Mouse (Mus musculus) limb, embryonic 11.5 days (tissue): ENCODE measurements around the gene Bivm. TPM values are rescaled to one million over a fixed set of nuclear protein-coding genes. Genes with fewer than 3 reads are reported as not detected.

Experiments
- ATAC-seq: fragments of 200-750 bp; cut with Nextera tagmentation; 2 replicates; pipeline ENCODE4 v1.8.0; 2017; ENCODE audit warnings: low read depth; ENCODE audit not compliant: insufficient number of reproducible peaks, low FRiP score, low TSS enrichment
- DNase-seq: peaks from one replicate; pipeline ENCODE4 v3.0.0-alpha.2; 2015; ENCODE audit warnings: low spot score
- H3K27ac ChIP-seq: fragments of 300-500 bp; sonication (generic); replicated peaks from 2 replicates; pipeline ENCODE4 v1.5.1; 2014; ENCODE audit warnings: low read depth, mild to moderate bottlenecking, low read length
- H3K27me3 ChIP-seq: fragments of 300-500 bp; sonication (generic); 2 replicates; pipeline ENCODE4 v1.6.1; 2014; ENCODE audit warnings: mild to moderate bottlenecking, low read length, mixed read lengths; ENCODE audit not compliant: control insufficient read depth, insufficient read depth
- H3K36me3 ChIP-seq: fragments of 300-500 bp; sonication (generic); 2 replicates; pipeline ENCODE4 v1.6.1; 2014; ENCODE audit warnings: mild to moderate bottlenecking, low read length, moderate library complexity, mixed read lengths; ENCODE audit not compliant: control insufficient read depth, insufficient read depth
- H3K4me1 ChIP-seq: fragments of 300-500 bp; sonication (generic); 2 replicates; pipeline ENCODE4 v1.6.1; 2014; ENCODE audit warnings: low read length, mixed read lengths; ENCODE audit not compliant: control insufficient read depth, insufficient read depth
- H3K4me2 ChIP-seq: fragments of 300-500 bp; sonication (generic); 2 replicates; pipeline ENCODE4 v1.6.1; 2014; ENCODE audit warnings: low read depth, mild to moderate bottlenecking, moderate library complexity; ENCODE audit not compliant: severe bottlenecking
- H3K4me3 ChIP-seq: fragments of 300-500 bp; sonication (generic); 2 replicates; pipeline ENCODE4 v1.5.1; 2014; ENCODE audit warnings: low read depth, low read length
- H3K9ac ChIP-seq: fragments of 300-500 bp; sonication (generic); 2 replicates; pipeline ENCODE4 v1.6.1; 2014; ENCODE audit warnings: mild to moderate bottlenecking, low read length
- H3K9me3 ChIP-seq: fragments of 300-500 bp; sonication (generic); 2 replicates; pipeline ENCODE4 v1.6.1; 2016; ENCODE audit warnings: low read length; ENCODE audit not compliant: control insufficient read depth
- WGBS: fragments of 180-500 bp; shearing (Covaris S2); extraction: QIAGEN DNeasy Blood & Tissue Kit; methylation state at CpG from one replicate; pipeline ENCODE4 v1.1.7; 2014; 5-methylcytosine and 5-hydroxymethylcytosine counted together
- polyA plus RNA-seq: library from polyadenylated mRNA; unstranded; fragments of >200 nt; fragmentation: Nextera tagmentation; extraction: Ambion mirVana; gene quantifications from 2 replicates; pipeline ENCODE4 v1.2.1, GENCODE M21; 2014

The Bivm gene
- 28.6 and 29.5 TPM in 2 replicates for polyA plus RNA-seq

DNA sequence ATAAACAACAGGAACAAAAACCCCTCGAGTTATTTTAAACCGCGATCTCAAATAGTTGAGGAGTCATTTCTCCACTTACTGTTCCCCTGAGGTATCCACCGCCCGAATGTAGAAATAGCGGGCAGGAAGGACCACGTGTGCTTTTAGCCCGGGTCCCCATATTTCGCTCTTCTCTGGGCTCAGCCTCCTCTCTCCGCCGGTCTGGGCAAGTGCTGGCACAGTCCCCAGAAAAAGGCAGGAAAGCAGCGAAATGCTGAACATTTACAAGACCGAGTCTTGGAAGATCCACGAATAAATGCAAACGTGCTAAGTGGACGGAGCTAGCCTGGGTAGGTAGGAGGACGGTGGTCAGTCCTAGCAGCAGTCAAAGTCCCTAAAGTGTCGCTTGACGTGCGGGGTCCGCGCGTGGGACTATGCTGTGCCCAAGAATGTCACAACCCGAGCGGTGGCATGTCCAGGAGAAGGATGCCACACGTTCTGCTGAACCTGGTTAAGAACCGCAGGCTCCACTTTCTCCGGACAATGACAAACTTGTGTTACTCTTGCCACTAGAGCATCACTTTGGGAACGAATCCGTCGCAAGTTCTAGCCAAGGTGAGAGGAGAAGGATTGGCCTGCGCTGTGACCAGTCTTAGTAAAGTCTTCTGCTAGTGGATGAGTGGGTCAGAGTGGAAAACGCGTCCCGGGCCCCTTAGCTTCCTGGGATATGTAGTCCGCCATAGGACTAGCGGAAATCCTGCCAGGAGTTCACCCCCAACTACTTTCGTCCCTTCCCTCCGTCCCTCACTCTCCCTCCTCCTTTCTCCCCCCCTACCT is at the start of gene Bivm, which contains the start of gene Kdelc1:
Gene Bivm (plus strand): TSS at position 719 of the 816 bp plus-strand sequence.
Gene Kdelc1 (minus strand): TSS at position 570 of the 816 bp plus-strand sequence.
- Histone ChIP-seq H3K9me3 (no peaks in the 10 kb centered on the region), H3K9ac (peak within 1 kb of the TSS; percentile 74), H3K36me3 (peaks cover 8% of the 10 kb centered on the region), H3K4me1 (no peaks in the 10 kb centered on the region), H3K4me2 (peak within 1 kb of the TSS; percentile 53), H3K27ac (peak within 1 kb of the TSS; percentile 75), H3K27me3 (no peaks in the 10 kb centered on the region), H3K4me3 (peak within 1 kb of the TSS; percentile 49)
- DNase-seq: peak; percentile 89
- under 1% methylated on average over 39 of the region's 39 CpGs for WGBS
- peak; percentile 97 for ATAC-seq

DNA sequence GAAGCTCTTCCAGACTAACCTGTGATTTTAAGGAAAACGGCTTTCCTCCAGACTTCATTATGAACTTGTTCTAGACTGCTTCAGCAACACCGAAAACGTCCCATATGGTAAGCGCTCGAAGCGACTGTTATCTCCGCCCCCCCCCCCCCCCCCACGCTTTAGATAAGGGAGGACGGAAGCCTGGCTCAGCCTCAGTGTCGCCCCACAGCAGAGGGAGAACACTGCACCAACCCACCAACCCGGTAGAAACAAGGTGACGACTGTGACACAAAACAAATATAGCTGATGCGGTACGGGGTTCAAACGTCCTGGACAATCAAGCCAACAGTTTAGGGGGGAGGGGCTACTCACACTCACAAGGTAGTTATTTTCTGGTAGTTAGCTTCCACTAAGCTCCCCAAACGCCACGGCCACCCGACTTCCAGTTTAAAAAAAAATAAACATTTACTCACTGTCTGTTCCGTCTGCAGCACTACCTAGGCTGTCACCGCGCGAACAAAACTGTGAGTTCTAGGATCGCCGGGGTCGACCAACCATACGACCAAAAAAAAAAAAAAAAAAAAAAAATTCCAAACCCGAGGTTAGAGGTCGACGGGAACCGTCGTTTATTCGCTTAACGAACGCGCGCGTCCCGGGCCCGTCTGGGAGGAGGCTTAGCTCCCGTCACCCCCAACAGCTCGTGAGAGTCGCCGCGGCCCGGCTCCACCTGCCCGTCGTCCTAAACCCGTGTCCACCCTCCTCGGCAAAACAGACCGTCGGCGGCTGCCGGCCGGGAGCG is 17.1 kb upstream of the Bivm start:
- no peaks in the 10 kb centered on the region for H3K27me3 ChIP-seq
- peak overlapping the region; percentile 60 for H3K4me2 ChIP-seq
- WGBS: under 1% methylated on average over 55 of the region's 55 CpGs
- peak overlapping the region; percentile 86 for H3K4me3 ChIP-seq
- H3K36me3 ChIP-seq: peaks cover 5% of the 10 kb centered on the region; the same call in 1 of the 2 replicates
- H3K27ac ChIP-seq: peak overlapping the region; percentile 71
- peak; percentile 81 for ATAC-seq
- no peak for DNase-seq
- H3K4me1 ChIP-seq: no peaks in the 10 kb centered on the region
- H3K9me3 ChIP-seq: no peaks in the 10 kb centered on the region
- peak overlapping the region; percentile 73 for H3K9ac ChIP-seq

DNA sequence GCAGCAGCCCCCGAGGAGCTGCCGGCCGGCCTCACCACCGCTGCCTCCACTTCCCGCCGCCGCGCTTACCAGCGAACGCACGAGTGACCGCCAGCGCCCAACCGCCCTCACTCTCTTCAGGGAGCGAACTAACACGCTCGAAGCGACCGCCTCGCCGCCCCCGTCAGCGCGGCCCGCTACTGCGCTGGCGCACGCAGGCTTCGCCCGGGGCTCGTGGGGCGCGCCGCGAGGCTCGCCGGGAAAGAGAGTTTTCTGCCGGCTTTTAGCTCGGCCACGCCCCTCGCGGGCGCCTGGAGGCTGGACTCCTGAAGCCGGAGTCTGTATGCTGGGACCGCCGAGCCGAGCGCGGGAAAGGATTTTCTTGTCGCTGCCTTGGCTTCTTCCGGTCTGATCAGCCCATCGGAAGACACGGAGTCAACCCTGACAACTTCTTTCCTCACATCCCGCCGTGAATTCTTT is 16.5 kb upstream of the Bivm start, which contains the start of gene Tex30:
Gene Tex30 (minus strand): TSS at position 183 of the 459 bp plus-strand sequence.
- H3K9me3 ChIP-seq: no peaks in the 10 kb centered on the region
- H3K27ac ChIP-seq: peak within 1 kb of the TSS; percentile 71
- peak within 1 kb of the TSS; percentile 86 for H3K4me3 ChIP-seq
- ATAC-seq: peak; percentile 95
- peak within 1 kb of the TSS; percentile 73 for H3K9ac ChIP-seq
- WGBS: under 1% methylated on average over 55 of the region's 55 CpGs
- H3K4me1 ChIP-seq: no peaks in the 10 kb centered on the region
- H3K4me2 ChIP-seq: peak within 1 kb of the TSS; percentile 60
- H3K36me3 ChIP-seq: peaks cover 5% of the 10 kb centered on the region; the same call in 1 of the 2 replicates
- no peaks in the 10 kb centered on the region for H3K27me3 ChIP-seq
- peak; percentile 96 for DNase-seq

DNA sequence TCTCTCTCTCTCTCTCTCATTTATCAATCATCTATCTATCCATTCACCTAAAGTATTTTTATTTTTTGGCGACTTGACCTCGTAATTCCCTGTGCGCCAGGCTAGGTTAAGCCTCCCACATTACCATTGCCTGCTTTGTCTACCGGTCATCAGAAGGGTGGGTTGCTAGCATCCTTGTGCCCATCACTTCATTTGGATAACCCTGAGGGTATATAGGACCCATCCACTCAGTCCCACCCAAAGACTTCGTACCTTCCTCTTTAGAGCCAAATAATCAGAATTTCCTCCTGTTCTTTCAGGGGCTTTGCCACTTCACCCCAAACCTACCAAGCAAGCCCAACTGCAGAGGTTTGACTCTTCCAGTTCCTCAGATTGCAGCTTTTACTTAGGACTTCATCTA is 15.8 kb upstream of the Bivm start:
- Histone ChIP-seq H3K36me3 (peaks cover 5% of the 10 kb centered on the region; the same call in 1 of the 2 replicates), H3K27me3 (no peaks in the 10 kb centered on the region), H3K4me2 (peak overlapping the region; percentile 60), H3K9me3 (no peaks in the 10 kb centered on the region), H3K4me1 (no peaks in the 10 kb centered on the region), H3K27ac (no peak overlapping the region), H3K4me3 (peak overlapping the region; percentile 86), H3K9ac (peak overlapping the region; percentile 9; the same call in 1 of the 2 replicates)
- 18% methylated on average over 5 of the region's 5 CpGs for WGBS
- DNase-seq: peak; percentile 25
- ATAC-seq: no peak

DNA sequence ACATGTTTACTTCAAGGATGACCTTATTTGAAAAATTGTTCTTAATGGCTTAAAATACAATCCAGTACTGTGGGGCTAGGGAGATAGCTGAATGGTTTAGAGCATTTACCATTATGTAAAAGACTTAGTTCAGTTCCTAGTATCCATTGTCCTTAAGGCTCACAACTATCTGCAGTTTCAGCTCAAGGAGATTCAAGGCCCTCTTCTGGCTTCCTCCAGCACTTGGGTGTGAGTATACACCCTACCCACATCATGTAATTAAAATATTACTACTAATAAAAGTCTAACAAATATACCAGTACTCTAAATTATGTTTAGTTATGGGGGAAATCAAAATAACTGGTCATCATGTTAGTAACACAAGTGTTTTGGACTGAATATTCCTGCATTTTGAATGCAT is 1.2 kb upstream of the Bivm start:
- Histone ChIP-seq H3K27ac (no peak overlapping the region), H3K27me3 (no peaks in the 10 kb centered on the region), H3K9me3 (no peaks in the 10 kb centered on the region), H3K36me3 (peaks cover 8% of the 10 kb centered on the region), H3K9ac (no peak overlapping the region), H3K4me3 (peak overlapping the region; percentile 49), H3K4me1 (no peaks in the 10 kb centered on the region), H3K4me2 (peak overlapping the region; percentile 46)
- ATAC-seq (no peak), DNase-seq (no peak)

DNA sequence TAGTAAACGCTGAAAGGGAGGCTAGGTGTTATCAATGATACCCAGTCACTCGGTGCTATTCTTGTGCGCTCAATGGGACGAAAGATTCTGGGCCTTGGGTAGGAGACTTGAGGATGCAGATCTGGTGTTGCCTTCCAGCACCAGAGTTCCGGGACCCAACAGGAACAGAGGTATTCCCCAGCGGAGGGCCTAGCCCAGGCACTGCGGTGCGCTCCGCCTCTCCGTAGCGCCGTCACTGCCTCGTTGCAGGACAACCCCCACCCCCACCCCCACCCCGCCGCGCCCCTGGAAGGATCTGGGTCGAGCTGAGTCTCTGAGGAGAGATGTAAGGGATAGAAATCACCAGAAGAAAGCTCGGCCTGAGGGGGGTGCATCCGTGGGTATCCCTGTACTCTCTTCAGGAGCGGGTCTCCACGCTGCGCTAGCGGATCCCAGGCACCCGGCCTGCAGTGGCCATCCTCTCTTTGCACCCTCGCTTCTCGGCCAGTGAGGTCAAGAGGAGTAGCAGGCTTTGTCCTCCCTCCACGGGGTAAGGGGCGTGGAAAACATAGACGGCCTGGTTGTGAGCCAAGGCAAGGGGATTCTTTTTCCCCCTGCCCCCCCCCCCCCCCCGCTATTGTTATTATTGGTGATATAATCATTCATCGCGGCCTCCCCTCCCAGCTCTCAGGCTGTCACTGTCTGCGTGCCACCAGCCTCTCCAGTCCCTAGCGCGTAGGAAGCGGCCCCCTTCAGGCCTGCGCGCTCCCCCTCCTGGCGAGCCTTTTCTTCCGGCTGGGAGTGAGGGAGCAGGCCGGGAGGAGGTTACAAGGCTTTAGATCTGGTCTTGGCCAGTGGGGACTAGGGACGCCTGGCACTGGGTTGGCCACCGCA is 680 bp downstream of the Bivm start:
- Histone ChIP-seq H3K9me3 (no peaks in the 10 kb centered on the region), H3K36me3 (peaks cover 7% of the 10 kb centered on the region; the same call in 1 of the 2 replicates), H3K4me2 (peak overlapping the region; percentile 53), H3K9ac (peak overlapping the region; percentile 74), H3K27ac (peak overlapping the region; percentile 75), H3K4me3 (peak overlapping the region; percentile 49), H3K27me3 (no peaks in the 10 kb centered on the region), H3K4me1 (no peaks in the 10 kb centered on the region)
- DNase-seq (peak; percentile 88), ATAC-seq (peak; percentile 90)
- WGBS: under 1% methylated on average over 39 of the region's 43 CpGs

DNA sequence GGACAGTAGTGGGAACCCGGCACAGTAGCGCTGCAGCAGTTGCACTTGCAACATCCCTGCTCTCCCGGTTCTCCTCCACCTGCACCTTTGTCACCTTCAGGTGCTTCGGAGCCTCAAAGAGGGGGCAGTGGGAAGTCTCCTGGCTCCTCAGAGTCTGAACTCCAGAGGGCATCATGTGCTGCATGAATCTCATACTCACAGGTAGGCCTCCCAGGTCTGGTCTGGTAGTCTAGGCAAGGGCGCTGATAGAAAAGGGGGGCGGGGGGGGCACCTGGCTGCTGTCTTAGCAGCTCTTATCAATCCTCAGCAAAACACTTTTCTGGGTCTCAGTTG is 1.3 kb downstream of the Bivm start:
- no peaks in the 10 kb centered on the region for H3K9me3 ChIP-seq
- DNase-seq: no peak
- no peaks in the 10 kb centered on the region for H3K4me1 ChIP-seq
- H3K36me3 ChIP-seq: peaks cover 2% of the 10 kb centered on the region; the same call in 1 of the 2 replicates
- WGBS: 2% methylated on average over 6 of the region's 6 CpGs
- peak overlapping the region; percentile 74 for H3K9ac ChIP-seq
- H3K27ac ChIP-seq: peak overlapping the region; percentile 75
- H3K4me2 ChIP-seq: peak overlapping the region; percentile 53
- ATAC-seq: no peak; the same call in 1 of the 2 replicates
- H3K27me3 ChIP-seq: no peaks in the 10 kb centered on the region
- peak overlapping the region; percentile 49 for H3K4me3 ChIP-seq
